Mouse (Mus musculus): Measurements from ENCODE around the gene Vps72.

- TF ChIP-seq CTCF (IDR thresholded peaks at IDR 0.05; ENCODE audit: control insufficient read depth, insufficient read depth, insufficient read length) (no peak), MAX (IDR thresholded peaks at IDR 0.05) (no peak), MYOG (IDR thresholded peaks at IDR 0.05; ENCODE audit: control insufficient read depth, extremely low read depth, insufficient read length) (no peak), CEBPB (IDR thresholded peaks at IDR 0.05; ENCODE audit: low read depth) (no peak), FOSL1 (IDR thresholded peaks at IDR 0.05; ENCODE audit: insufficient read depth, low read length, poor library complexity, severe bottlenecking) (no peak), MYOD1 (IDR thresholded peaks at IDR 0.05; ENCODE audit: control insufficient read depth, insufficient read length, low read depth) (no peak)
Measured at GRCm38 (mm10) chr3:95135023-95135422, 24.2 kb downstream of the Vps72 start.

All from C2C12 (cell line).